In genomic region chr19:22554421-22554941, GRCm38 (mm10) we compare ENCODE assay signal across 9 mouse cellular contexts.
DNase-seq lines count a peak whose midpoint lies in the region; ATAC-seq lines count a peak whose summit lies in the region.
"Had no signal": no experiment of that assay in that cellular context is flagged by ENCODE, and none has a peak within 500 bp of the region (broad histone marks: within the 10 kb centered on the region; RNA-seq: fewer than 3 reads in every experiment).

No protein-coding gene starts in this region.

- no peak overlapping the region for H3K27ac ChIP-seq in neural tube, embryonic 11.5 days (ENCODE audit: low read depth, low read length)

- no peak overlapping the region for H3K9ac ChIP-seq in neural tube, embryonic 11.5 days (ENCODE audit: low read length)

- no peaks in the 10 kb centered on the region for H3K27me3 ChIP-seq in neural tube, embryonic 11.5 days (ENCODE audit: control insufficient read depth, insufficient read depth, low read length)

- intact Hi-C loops in left cerebral cortex, postnatal 10 days (cut with DNase I) = loop anchor here (5.0 to 10.0 kb wide), 2 partner anchors 80 to 328 kb away; no protein-coding TSS in a partner anchor

- H3K4me2 ChIP-seq in neural tube, embryonic 11.5 days (ENCODE audit: low read depth) = no peak overlapping the region

- no peak overlapping the region for H3K4me3 ChIP-seq in neural tube, embryonic 11.5 days (ENCODE audit: low read depth, low read length)

- WGBS in neural tube, embryonic 11.5 days = 5% methylated on average over 7 of the region's 7 CpGs

- ATAC-seq in neural tube, embryonic 11.5 days (ENCODE audit: insufficient read depth, low FRiP score, low TSS enrichment) = peak; percentile 45; the same call in 1 of the 2 replicates
- ATAC-seq: Patski had no signal

- peaks cover 6% of the 10 kb centered on the region for H3K4me1 ChIP-seq in neural tube, embryonic 11.5 days (ENCODE audit: control insufficient read depth, insufficient read depth, low read length)

- peak; percentile 87 for DNase-seq in Muller cell, postnatal 12 days (ENCODE audit: inconsistent ontology term)
- DNase-seq in cerebellum, postnatal 14 days = peak; percentile 77 to 85
- DNase-seq in gastrocnemius, postnatal 25 days = peak; percentile 5
- DNase-seq in kidney, adult 18-20 months = peak; percentile 14
- peak; percentile 35 to 56 for DNase-seq in left cerebral cortex, postnatal 10 days (ENCODE audit: extremely low spot score in 1 of 2, low spot score in 2 of 2)
- peak; percentile 52 for DNase-seq in neural tube, embryonic 11.5 days (ENCODE audit: low spot score)
- no peak for DNase-seq in spleen, postnatal 10 days (ENCODE audit: low spot score in 2 of 2)
- DNase-seq in B cell, adult 2 months = no peak

- H3K9me3 ChIP-seq in neural tube, embryonic 11.5 days (ENCODE audit: control insufficient read depth, low read length) = no peaks in the 10 kb centered on the region

- no peaks in the 10 kb centered on the region for H3K36me3 ChIP-seq in neural tube, embryonic 11.5 days (ENCODE audit: control insufficient read depth, insufficient read depth, low read length)

Comparison
In these comparisons a context has a peak if more than half of its experiments do, and no peak if none do; other contexts are left out.
1. DNase-seq: peak in Muller cell, postnatal 12 days (single experiment), cerebellum, postnatal 14 days (2 of 2), gastrocnemius, postnatal 25 days (single experiment), kidney, adult 18-20 months (single experiment), left cerebral cortex, postnatal 10 days (2 of 2) and neural tube, embryonic 11.5 days (single experiment); none in spleen, postnatal 10 days (0 of 2) and B cell, adult 2 months (0 of 2).